Mouse (Mus musculus) megakaryocyte, adult 5-6 weeks (primary cell): ENCODE measurements around the gene Nox4. TPM values are rescaled to one million over a fixed set of nuclear protein-coding genes. Genes with fewer than 3 reads are reported as not detected.

Source experiments
- ATAC-seq: 2 replicates; pipeline ENCODE4 v1.8.0; 2016; ENCODE audit warnings: mild to moderate bottlenecking, inconsistent platforms; ENCODE audit not compliant: poor library complexity, severe bottlenecking
- total RNA-seq, 2 experiments: library from RNA; stranded (forward) in 1 of 2; stranded (reverse) in 1 of 2; fragments of 153-499, 151-499 nt in 1 of 2; fragments of 221-1000, 200-1000 nt in 1 of 2; gene quantifications; 2 replicates each; pipeline versions ENCODE4 v1.2.3 to v1.2.4; 2015 to 2017

Gene Nox4
- total RNA-seq (2015) (not detected in 2 replicates), total RNA-seq (2017) (not detected in 2 replicates)

GRCm38 (mm10) chr7:87245856-87246579, at the start of gene Nox4:
Gene Nox4, plus strand, starts transcription at chr7:87246096.
- ATAC-seq, result no peak

- ATAC-seq, result no peak
These were observed 41.1 kb upstream of the Nox4 start for GRCm38 (mm10) chr7:87204751-87205150.

- no peak for ATAC-seq
These were observed 24.2 kb upstream of the Nox4 start for GRCm38 (mm10) chr7:87221712-87222111.

GRCm38 (mm10) chr7:87222751-87223150, 23.1 kb upstream of the Nox4 start:
- no peak for ATAC-seq

GRCm38 (mm10) chr7:87225617-87226016, 20.3 kb upstream of the Nox4 start:
- no peak for ATAC-seq

GRCm38 (mm10) chr7:87227051-87227948, 18.6 kb upstream of the Nox4 start:
- no peak for ATAC-seq

GRCm38 (mm10) chr7:87229502-87229901, 16.4 kb upstream of the Nox4 start:
- ATAC-seq, result no peak

GRCm38 (mm10) chr7:87241139-87241538, 4.8 kb upstream of the Nox4 start:
- ATAC-seq, result no peak

- ATAC-seq, result no peak
These were observed 661 bp downstream of the Nox4 start for GRCm38 (mm10) chr7:87246580-87246934.

- no peak for ATAC-seq
These were observed 1.0 kb downstream of the Nox4 start for GRCm38 (mm10) chr7:87246940-87247339.

- no peak for ATAC-seq
These were observed 2.0 kb downstream of the Nox4 start for GRCm38 (mm10) chr7:87247926-87248325.

GRCm38 (mm10) chr7:87252071-87252470, 6.2 kb downstream of the Nox4 start:
- no peak for ATAC-seq

- ATAC-seq, result no peak
These were observed 31.3 kb downstream of the Nox4 start for GRCm38 (mm10) chr7:87277225-87277624.

- ATAC-seq, result no peak
These were observed 57.9 kb downstream of the Nox4 start for GRCm38 (mm10) chr7:87303726-87304315.

- no peak for ATAC-seq
These were observed 75.7 kb downstream of the Nox4 start for GRCm38 (mm10) chr7:87321571-87321970.

- no peak for ATAC-seq
These were observed 76.2 kb downstream of the Nox4 start for GRCm38 (mm10) chr7:87322085-87322484.

- no peak for ATAC-seq
These were observed 85.1 kb downstream of the Nox4 start for GRCm38 (mm10) chr7:87330782-87331558.

- no peak for ATAC-seq
These were observed 99.7 kb downstream of the Nox4 start for GRCm38 (mm10) chr7:87345598-87345997.

GRCm38 (mm10) chr7:87352818-87353217, 106.9 kb downstream of the Nox4 start:
- no peak for ATAC-seq

- ATAC-seq, result no peak
These were observed 121.9 kb downstream of the Nox4 start for GRCm38 (mm10) chr7:87367834-87368233.

GRCm38 (mm10) chr7:87369131-87369530, 123.2 kb downstream of the Nox4 start:
- no peak for ATAC-seq
